Mouse (Mus musculus) forebrain, postnatal 0 days (tissue): ENCODE data around the gene Tgm1. TPM values are rescaled to one million over a fixed set of nuclear protein-coding genes. Genes with fewer than 3 reads are reported as not detected.

Experiments used
- ATAC-seq: fragments of 200-750 bp; cut with Nextera tagmentation; 2 replicates; pipeline ENCODE4 v1.8.0; 2017; ENCODE audit warnings: mild to moderate bottlenecking, moderate library complexity
- DNase-seq: peaks from one replicate; pipeline ENCODE4 v3.0.0-alpha.2; 2015
- H3K27ac ChIP-seq: fragments of 300-500 bp; sonication (generic); 2 replicates; pipeline ENCODE4 v1.5.1; 2014; ENCODE audit warnings: low read depth, mild to moderate bottlenecking, antibody characterized with exemption, low read length, moderate library complexity, mixed read lengths
- H3K27me3 ChIP-seq: fragments of 300-500 bp; sonication (generic); 2 replicates; pipeline ENCODE4 v1.6.1; 2014; ENCODE audit warnings: mild to moderate bottlenecking, low read length, mixed read lengths; ENCODE audit not compliant: insufficient read depth
- H3K36me3 ChIP-seq: fragments of 300-500 bp; sonication (generic); 2 replicates; pipeline ENCODE4 v1.6.1; 2014; ENCODE audit warnings: mild to moderate bottlenecking, moderate library complexity; ENCODE audit not compliant: insufficient read depth
- H3K4me1 ChIP-seq: fragments of 300-500 bp; sonication (generic); 2 replicates; pipeline ENCODE4 v1.6.1; 2014; ENCODE audit warnings: antibody characterized with exemption; ENCODE audit not compliant: insufficient read depth
- H3K4me2 ChIP-seq: fragments of 300-500 bp; sonication (generic); 2 replicates; pipeline ENCODE4 v1.6.1; 2014; ENCODE audit warnings: low read depth, mild to moderate bottlenecking, moderate library complexity
- H3K4me3 ChIP-seq: fragments of 300-500 bp; sonication (generic); 2 replicates; pipeline ENCODE4 v1.5.1; 2014; ENCODE audit warnings: low read depth, low read length, mixed read lengths
- H3K9ac ChIP-seq: fragments of 300-500 bp; sonication (generic); 2 replicates; pipeline ENCODE4 v1.6.1; 2014; ENCODE audit warnings: mild to moderate bottlenecking
- H3K9me3 ChIP-seq: fragments of 300-500 bp; sonication (generic); 2 replicates; pipeline ENCODE4 v1.6.1; 2016; ENCODE audit warnings: low read length
- CTCF ChIP-seq: sonication (generic); IDR thresholded peaks from 2 replicates; pipeline ENCODE4 v1.5.1; 2016; ENCODE audit warnings: antibody characterized with exemption, control low read depth, low read depth
- WGBS: fragments of 180-500 bp; shearing (Covaris S2); extraction: QIAGEN DNeasy Blood & Tissue Kit; methylation state at CpG from one replicate; pipeline ENCODE4 v1.1.7; 2014; 5-methylcytosine and 5-hydroxymethylcytosine counted together
- polyA plus RNA-seq: library from polyadenylated mRNA; unstranded; fragments of >200 nt; fragmentation: Nextera tagmentation; extraction: Ambion mirVana; gene quantifications from 2 replicates; pipeline ENCODE4 v1.2.1, GENCODE M21; 2015
- total RNA-seq: library from RNA; depleted of rRNA; stranded (reverse); fragments of >200 nt; gene quantifications from 2 replicates; pipeline ENCODE4 v1.2.3, GENCODE M21; 2014

The Tgm1 gene
- total and polyA plus RNA-seq, 2 experiments from 2014 or later, result 0.05 to 0.21 TPM

DNA sequence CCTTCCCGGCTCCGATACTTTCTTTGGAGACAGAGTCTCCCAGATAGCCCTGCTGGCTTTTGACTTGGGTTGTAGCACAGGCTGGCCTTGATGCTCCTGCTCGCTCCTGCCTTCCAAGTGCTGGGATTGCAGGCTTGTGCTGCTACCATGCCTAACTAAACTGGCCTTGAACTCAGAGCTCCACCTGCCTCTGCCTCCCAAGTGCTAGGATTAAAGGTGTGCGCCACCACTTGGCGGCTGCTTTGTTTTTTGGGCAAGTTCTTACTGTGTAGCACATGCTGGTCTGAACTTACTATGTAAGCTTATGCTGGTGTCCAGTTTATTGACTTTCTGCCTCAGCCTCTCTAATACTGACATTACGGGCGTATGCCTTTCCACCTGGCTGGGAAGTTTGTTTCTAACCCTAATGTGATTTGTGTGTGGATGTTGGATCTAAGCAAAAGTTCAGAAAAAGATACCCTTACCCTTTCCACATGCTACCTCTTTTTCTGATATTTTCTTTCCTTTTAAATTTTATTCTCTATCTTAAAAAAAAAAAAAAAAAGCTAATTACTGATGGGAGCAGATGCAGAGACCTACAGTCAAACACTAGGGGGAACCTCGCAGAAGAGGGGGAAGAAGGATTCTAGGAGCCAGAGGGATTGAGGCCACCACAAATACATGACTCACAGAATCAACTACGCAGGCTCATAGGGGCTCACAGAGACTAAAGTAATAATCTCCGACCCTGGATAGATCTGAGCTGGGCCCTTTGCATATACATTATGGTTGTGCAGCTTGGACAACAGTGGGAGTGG is 33.5 kb upstream of the Tgm1 start:
- no peak overlapping the region for H3K27ac ChIP-seq
- peaks cover 30% of the 10 kb centered on the region for H3K36me3 ChIP-seq
- no peaks in the 10 kb centered on the region for H3K9me3 ChIP-seq
- DNase-seq (no peak), ATAC-seq (no peak)
- TF ChIP-seq CTCF, result no peak
- peak overlapping the region; percentile 88 for H3K4me2 ChIP-seq
- H3K4me3 ChIP-seq, result no peak overlapping the region
- no peaks in the 10 kb centered on the region for H3K27me3 ChIP-seq
- no peak overlapping the region for H3K9ac ChIP-seq
- 0 out of 2 replicates have a peak, but pooled peaks cover 12% of the 10 kb centered on the region for H3K4me1 ChIP-seq
- 90% methylated on average over 10 of the region's 10 CpGs for whole genome bisulfite sequencing

DNA sequence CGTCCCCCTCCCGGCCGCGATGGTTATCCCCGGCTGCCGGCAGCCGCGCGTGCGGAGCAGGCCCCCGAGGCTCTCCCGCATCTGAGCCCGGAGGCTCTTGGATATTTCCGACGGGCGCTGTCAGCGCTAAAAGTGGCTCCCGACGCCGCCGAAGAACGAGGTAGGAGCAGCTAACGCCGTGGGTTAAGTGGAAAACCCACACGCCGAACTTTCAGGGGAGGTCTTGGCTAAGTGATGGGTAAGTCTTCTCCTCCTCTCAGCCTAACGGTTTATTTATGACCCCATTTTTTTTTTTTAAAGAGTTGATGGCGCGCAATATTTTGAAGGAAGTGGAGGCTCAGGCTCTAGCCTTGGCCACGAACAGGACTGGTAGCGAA is 32.1 kb upstream of the Tgm1 start:
- H3K4me2 ChIP-seq, result peak overlapping the region; percentile 88
- 0 out of 2 replicates have a peak, but pooled peaks cover 12% of the 10 kb centered on the region for H3K4me1 ChIP-seq
- peak overlapping the region; percentile 87 for H3K4me3 ChIP-seq
- 0% methylated on average over 31 of the region's 31 CpGs for WGBS
- TF ChIP-seq CTCF, result no peak
- H3K27ac ChIP-seq, result peak overlapping the region; percentile 62; the same call in 1 of the 2 replicates
- H3K27me3 ChIP-seq, result no peaks in the 10 kb centered on the region
- DNase-seq, result no peak
- ATAC-seq, result no peak
- H3K36me3 ChIP-seq, result peaks cover 24% of the 10 kb centered on the region
- peak overlapping the region; percentile 62 for H3K9ac ChIP-seq
- no peaks in the 10 kb centered on the region for H3K9me3 ChIP-seq

DNA sequence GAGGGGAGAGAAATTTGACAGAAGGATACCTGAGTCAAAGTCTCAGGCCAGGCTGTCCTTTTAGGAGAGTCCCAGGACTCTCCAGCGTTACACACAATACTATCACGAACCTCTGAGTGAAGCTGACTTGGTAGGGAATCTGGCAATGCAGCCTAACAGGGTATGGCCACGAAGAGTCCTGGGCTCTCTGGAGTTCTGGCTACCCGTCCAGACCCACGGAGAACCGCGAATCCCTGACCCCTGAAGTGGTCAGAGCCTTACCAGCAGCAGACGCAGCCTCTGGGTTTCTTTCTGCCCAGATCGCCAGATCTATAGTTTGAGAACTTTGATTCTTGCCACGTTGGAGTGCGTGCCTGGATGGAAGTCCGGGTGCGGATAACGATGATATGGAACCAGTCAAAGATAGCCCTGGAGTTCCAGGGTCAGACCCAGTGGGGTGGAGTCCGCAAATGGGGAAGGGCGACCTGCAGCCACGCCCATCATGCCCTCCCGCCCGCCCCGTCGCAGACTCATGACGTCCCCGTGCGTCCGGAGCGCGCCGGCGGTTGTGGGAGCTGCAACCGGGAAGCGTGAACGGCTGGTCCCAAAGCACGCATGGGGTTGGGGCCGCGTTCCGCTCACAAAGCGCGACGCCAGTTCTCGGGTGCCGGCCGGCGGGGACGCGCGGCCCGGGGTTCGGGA is 31.6 kb upstream of the Tgm1 start, which contains the start of the genes Dhrs1 and Nop9:
Gene Dhrs1 (minus strand): TSS at position 511 of the 681 bp plus-strand sequence.
Gene Nop9 (plus strand): TSS at position 514 of the 681 bp plus-strand sequence.
- ATAC-seq (peak; percentile 92), DNase-seq (peak; percentile 89)
- peak within 1 kb of the TSS; percentile 88 for H3K4me2 ChIP-seq
- peaks cover 24% of the 10 kb centered on the region for H3K36me3 ChIP-seq
- H3K4me3 ChIP-seq, result peak within 1 kb of the TSS; percentile 87
- H3K9me3 ChIP-seq, result no peaks in the 10 kb centered on the region
- TF ChIP-seq CTCF, result no peak
- 2% methylated on average over 42 of the region's 48 CpGs for WGBS
- no peaks in the 10 kb centered on the region for H3K27me3 ChIP-seq
- peak within 1 kb of the TSS; percentile 62 for H3K9ac ChIP-seq
- H3K27ac ChIP-seq, result peak within 1 kb of the TSS; percentile 62; the same call in 1 of the 2 replicates
- 0 out of 2 replicates have a peak, but pooled peaks cover 12% of the 10 kb centered on the region for H3K4me1 ChIP-seq

DNA sequence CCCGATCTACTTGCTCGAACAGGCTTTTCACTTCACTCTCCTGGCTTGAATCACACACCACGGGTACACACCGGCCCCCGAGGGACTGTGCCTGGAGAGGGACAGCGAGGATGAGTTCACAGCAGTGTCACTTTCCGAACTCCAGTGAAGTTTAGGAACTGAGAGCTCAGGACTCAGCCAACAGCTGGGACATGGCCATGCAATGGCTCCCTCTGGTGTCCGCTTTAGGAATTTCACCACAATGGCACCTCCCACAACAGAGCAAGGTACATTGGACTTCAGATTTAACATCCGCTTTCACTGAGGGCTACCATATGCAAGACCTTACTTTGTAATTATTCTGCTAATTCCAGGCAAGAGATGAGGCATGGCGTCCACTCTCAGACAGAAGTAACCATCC is 30.0 kb upstream of the Tgm1 start:
- Histone ChIP-seq H3K27ac (no peak overlapping the region), H3K9me3 (no peaks in the 10 kb centered on the region), H3K27me3 (no peaks in the 10 kb centered on the region), H3K4me2 (peak overlapping the region; percentile 19; the same call in 1 of the 2 replicates), H3K36me3 (peaks cover 27% of the 10 kb centered on the region), H3K9ac (no peak overlapping the region), H3K4me3 (peak overlapping the region; percentile 2; the same call in 1 of the 2 replicates), H3K4me1 (0 out of 2 replicates have a peak, but pooled peaks cover 12% of the 10 kb centered on the region)
- peak; percentile 98 for TF ChIP-seq CTCF
- ATAC-seq (peak; percentile 73), DNase-seq (peak; percentile 86)
- 16% methylated on average over 10 of the region's 10 CpGs for WGBS

DNA sequence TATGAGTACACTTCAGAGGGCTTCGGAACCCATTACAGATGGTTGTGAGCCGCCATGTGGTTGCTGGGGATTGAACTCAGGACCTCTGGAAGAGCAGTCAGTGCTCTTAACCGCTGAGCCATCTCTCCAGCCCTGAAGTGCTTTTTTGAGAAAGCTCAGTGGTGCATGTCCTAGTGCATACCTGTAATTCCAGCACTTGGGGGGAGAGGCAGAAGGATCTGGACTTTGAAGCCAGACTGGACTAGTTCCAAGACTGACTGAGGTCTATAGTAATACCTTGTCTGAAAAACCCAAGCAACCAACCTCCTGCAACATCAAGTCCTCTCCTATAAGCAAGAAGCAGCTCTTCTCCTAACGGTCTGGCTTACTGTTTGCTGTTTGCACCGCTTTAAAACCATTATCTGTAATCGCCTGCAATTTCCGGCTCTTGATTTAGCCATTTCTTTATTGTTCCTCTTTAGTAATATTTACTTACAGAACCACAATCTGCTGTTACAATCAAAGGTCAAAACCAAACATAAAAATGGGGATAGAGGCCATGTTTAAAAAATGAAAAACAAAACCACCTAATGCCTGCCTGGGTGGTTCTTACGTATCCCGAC is 23.5 kb upstream of the Tgm1 start:
- TF ChIP-seq CTCF, result no peak
- no peak overlapping the region for H3K4me3 ChIP-seq
- DNase-seq (no peak), ATAC-seq (no peak)
- no peak overlapping the region for H3K4me2 ChIP-seq
- H3K9ac ChIP-seq, result no peak overlapping the region
- peaks cover 33% of the 10 kb centered on the region for H3K36me3 ChIP-seq
- H3K27ac ChIP-seq, result no peak overlapping the region
- H3K27me3 ChIP-seq, result no peaks in the 10 kb centered on the region
- H3K9me3 ChIP-seq, result no peaks in the 10 kb centered on the region
- no peaks in the 10 kb centered on the region for H3K4me1 ChIP-seq
- WGBS, result 89% methylated on average over 9 of the region's 9 CpGs

DNA sequence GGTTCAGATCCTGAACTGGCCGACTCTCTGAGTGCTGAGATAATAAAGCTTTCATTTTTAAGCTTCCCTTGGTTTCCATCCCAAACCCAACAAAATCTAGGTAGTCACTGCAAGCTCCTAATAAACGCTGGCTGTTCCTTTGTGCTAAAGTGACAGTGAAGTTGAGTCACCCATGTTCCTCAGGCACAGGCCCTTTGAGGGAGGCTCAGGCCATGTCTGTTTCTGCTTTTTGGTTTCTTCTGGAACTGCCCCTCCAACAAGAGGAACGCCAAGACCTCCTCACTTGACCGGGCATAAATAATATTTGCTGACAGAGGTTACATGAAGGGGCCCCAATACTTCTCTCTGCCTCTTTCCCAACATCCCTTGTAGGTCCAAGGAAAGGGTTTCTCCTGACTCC is 22.0 kb upstream of the Tgm1 start:
- Histone ChIP-seq H3K9me3 (no peaks in the 10 kb centered on the region), H3K4me3 (no peak overlapping the region), H3K27ac (no peak overlapping the region), H3K4me2 (no peak overlapping the region), H3K9ac (no peak overlapping the region), H3K36me3 (peaks cover 26% of the 10 kb centered on the region), H3K27me3 (no peaks in the 10 kb centered on the region), H3K4me1 (0 out of 2 replicates have a peak, but pooled peaks cover 4% of the 10 kb centered on the region)
- 82% methylated on average over 4 of the region's 4 CpGs for WGBS
- no peak for ATAC-seq
- no peak for TF ChIP-seq CTCF
- DNase-seq, result no peak
